Mouse (Mus musculus) hindbrain, postnatal 0 days (tissue): ENCODE results near the gene Pdk1. TPM values are rescaled to one million over a fixed set of nuclear protein-coding genes. Genes with fewer than 3 reads are reported as not detected.

Experiments used
- ATAC-seq: fragments of 200-750 bp; cut with Nextera tagmentation; 2 replicates; pipeline ENCODE4 v1.8.0; 2017; ENCODE audit warnings: mild to moderate bottlenecking, moderate TSS enrichment, moderate library complexity
- DNase-seq: peaks from one replicate; pipeline ENCODE4 v3.0.0-alpha.2; 2015; ENCODE audit warnings: low spot score
- H3K27ac ChIP-seq: fragments of 300-500 bp; sonication (generic); 2 replicates; pipeline ENCODE4 v1.5.1; 2014; ENCODE audit warnings: mild to moderate bottlenecking
- H3K27me3 ChIP-seq: fragments of 300-500 bp; sonication (generic); 2 replicates; pipeline ENCODE4 v1.6.1; 2014; ENCODE audit warnings: low read length, mixed read lengths; ENCODE audit not compliant: insufficient read depth
- H3K36me3 ChIP-seq: fragments of 300-500 bp; sonication (generic); 2 replicates; pipeline ENCODE4 v1.6.1; 2014; ENCODE audit warnings: low read length, mixed read lengths; ENCODE audit not compliant: insufficient read depth
- H3K4me1 ChIP-seq: fragments of 300-500 bp; sonication (generic); 2 replicates; pipeline ENCODE4 v1.6.1; 2014; ENCODE audit warnings: antibody characterized with exemption, low read length, mixed read lengths; ENCODE audit not compliant: insufficient read depth
- H3K4me2 ChIP-seq: fragments of 300-500 bp; sonication (generic); 2 replicates; pipeline ENCODE4 v1.6.1; 2014; ENCODE audit warnings: low read depth, mild to moderate bottlenecking, low read length, moderate library complexity, mixed read lengths
- H3K4me3 ChIP-seq: fragments of 300-500 bp; sonication (generic); 2 replicates; pipeline ENCODE4 v1.5.1; 2014; ENCODE audit warnings: low read length
- H3K9ac ChIP-seq: fragments of 300-500 bp; sonication (generic); replicated peaks from 2 replicates; pipeline ENCODE4 v1.6.1; 2014; ENCODE audit warnings: mild to moderate bottlenecking, low read length, moderate library complexity, mixed read lengths
- H3K9me3 ChIP-seq: fragments of 300-500 bp; sonication (generic); 2 replicates; pipeline ENCODE4 v1.6.1; 2016; ENCODE audit warnings: low read length, mixed read lengths
- CTCF ChIP-seq: IDR thresholded peaks from 2 replicates; pipeline ENCODE4 v1.5.1; 2016; ENCODE audit warnings: antibody characterized with exemption, control low read depth, low read depth
- WGBS: fragments of 180-500 bp; shearing (Covaris S2); extraction: QIAGEN DNeasy Blood & Tissue Kit; methylation state at CpG from one replicate; pipeline ENCODE4 v1.1.7; 2014; 5-methylcytosine and 5-hydroxymethylcytosine counted together
- polyA plus RNA-seq: library from polyadenylated mRNA; unstranded; fragments of >200 nt; fragmentation: Nextera tagmentation; extraction: Ambion mirVana; gene quantifications from 2 replicates; pipeline ENCODE4 v1.2.1, GENCODE M21; 2015
- total RNA-seq: library from RNA; depleted of rRNA; stranded (reverse); fragments of >200 nt; gene quantifications from 2 replicates; pipeline ENCODE4 v1.2.3, GENCODE M21; 2014; rRNA removed

Pdk1 gene
- total and polyA plus RNA-seq, 2 experiments from 2014 or later, result 19.7 to 53.4 TPM

- Histone ChIP-seq H3K36me3 (no peaks in the 10 kb centered on the region), H3K27ac (no peak overlapping the region), H3K4me1 (no peaks in the 10 kb centered on the region), H3K9ac (no peak overlapping the region), H3K9me3 (no peaks in the 10 kb centered on the region), H3K4me2 (no peak overlapping the region), H3K27me3 (no peaks in the 10 kb centered on the region; the same call in 1 of the 2 replicates), H3K4me3 (no peak overlapping the region)
- DNase-seq (no peak), ATAC-seq (no peak)
- 59% methylated on average over 4 of the region's 4 CpGs for WGBS
- TF ChIP-seq CTCF, result no peak
Measured at GRCm38 (mm10) chr2:71951212-71951611, 78.2 kb downstream of the Pdk1 start.

Other genes starting within 250 kb of the Pdk1 start
- gene Itga6, start 127.6 kb upstream of the Pdk1 start, total RNA-seq, result 46.7 and 50.0 TPM in 2 replicates
- gene Itga6, start 127.6 kb upstream of the Pdk1 start, polyA plus RNA-seq, result 20.0 and 20.7 TPM in 2 replicates
- 55.2 and 104 TPM in 2 replicates for gene Rapgef4, start 108.0 kb downstream of the Pdk1 start, total RNA-seq
- 42.5 and 47.3 TPM in 2 replicates for gene Rapgef4, start 108.0 kb downstream of the Pdk1 start, polyA plus RNA-seq